ENCODE assay signal across 12 mouse cellular contexts in genomic region chr15:75019446-75019845, GRCm38 (mm10). TPM values are rescaled to one million over a fixed set of nuclear protein-coding genes. Genes with fewer than 3 reads are reported as not detected.
A peak's percentile ranks its signal among the peaks of the same experiment; 100 is the strongest.
DNase-seq lines count a peak whose midpoint lies in the region; ATAC-seq and TF ChIP-seq lines count a peak whose summit lies in the region.
"Not testable (repeated sequence)": the region's sequence is repeated elsewhere in the genome, so short reads cannot be mapped to it uniquely, and the experiment has no call there.
"Had no signal": no experiment of that assay in that cellular context is flagged by ENCODE, and none has a peak within 500 bp of the region (broad histone marks: within the 10 kb centered on the region; RNA-seq: fewer than 3 reads in every experiment).

No protein-coding gene starts in this region.

- H3K4me2 ChIP-seq in kidney, embryonic 15.5 days, result not testable (repeated sequence)

- peak; percentile 76 for TF ChIP-seq CTCF in Patski (IDR thresholded peaks at IDR 0.05)
- peak; percentile 84 for TF ChIP-seq CTCF in cerebellum, adult 2 months (IDR thresholded peaks at IDR 0.05; ENCODE audit: borderline replicate concordance, insufficient read depth, low read depth, low read length)
- 0 out of 2 replicates have a peak, but pooled peaks have one; percentile 36 for TF ChIP-seq CTCF in olfactory bulb, adult 2 months (IDR thresholded peaks at IDR 0.05; ENCODE audit: insufficient read depth, low read depth, low read length)

- POLR2A ChIA-PET in Patski (lab: Charles Lee), result not testable (repeated sequence)

- H3K9ac ChIP-seq in kidney, embryonic 15.5 days, result not testable (repeated sequence)

- ATAC-seq in Patski, result not testable (repeated sequence)
- ATAC-seq in erythroblast, adult 5-6 weeks (replicated peaks; ENCODE audit: low FRiP score, poor library complexity, severe bottlenecking), result peak; percentile 95
- peak; percentile 46; the same call in 1 of the 2 replicates for ATAC-seq in kidney, embryonic 15.5 days (replicated peaks; ENCODE audit: low FRiP score)
- ATAC-seq in megakaryocyte-erythroid progenitor cell, adult 5-6 weeks (replicated peaks; ENCODE audit: low FRiP score, low TSS enrichment, poor library complexity, severe bottlenecking), result peak; percentile 89

- in situ Hi-C loops in Patski (cut with MboI; ENCODE audit: low pct_unique_long_range_greater_than_20kb), result loop anchor here (10.0 kb wide), 1 partner anchor 75 kb away; no protein-coding TSS in a partner anchor

- H3K4me1 ChIP-seq in cerebellum, adult 2 months (ENCODE audit: control insufficient read depth, insufficient read depth, low read length); hindbrain, embryonic 10.5 days (replicated peaks); kidney, embryonic 15.5 days; olfactory bulb, adult 2 months (ENCODE audit: control insufficient read depth, insufficient read depth, low read length): not testable (repeated sequence)

- not testable (repeated sequence) for H3K27ac ChIP-seq in cerebellum, adult 2 months (ENCODE audit: insufficient read depth, low read length); hindbrain, embryonic 10.5 days; kidney, embryonic 15.5 days; olfactory bulb, adult 2 months (ENCODE audit: insufficient read depth, low read depth, low read length)

- CTCF ChIA-PET in Patski (lab: Charles Lee), result not testable (repeated sequence)

- not testable (repeated sequence) for H3K36me3 ChIP-seq in hindbrain, embryonic 10.5 days; kidney, embryonic 15.5 days

- not testable (repeated sequence) for TF ChIP-seq POLR2A in cerebellum, adult 2 months (IDR thresholded peaks at IDR 0.05; ENCODE audit: borderline replicate concordance, insufficient read depth, low read length); olfactory bulb, adult 2 months (IDR thresholded peaks at IDR 0.05; ENCODE audit: insufficient read depth, low read depth, low read length)

- DNase-seq in 416B (ENCODE audit: low read depth), result peak; percentile 73
- DNase-seq in Patski (ENCODE audit: low read depth, low spot score), result not testable (repeated sequence)
- DNase-seq in cerebellum, adult 2 months, result peak; percentile 2 to 14
- DNase-seq in hindbrain, embryonic 10.5 days (ENCODE audit: low spot score), result peak; percentile 15

- not testable (repeated sequence) for H3K4me3 ChIP-seq in cerebellum, adult 2 months (replicated peaks; ENCODE audit: insufficient read depth, low read depth, low read length); hindbrain, embryonic 10.5 days; kidney, embryonic 15.5 days (replicated peaks); olfactory bulb, adult 2 months (ENCODE audit: insufficient read depth, low read depth, low read length)

- WGBS in cerebellum, adult 2 months, result 48% methylated on average over 2 of the region's 2 CpGs
- 48% methylated on average over 2 of the region's 2 CpGs for WGBS in hindbrain, embryonic 10.5 days
- 46% methylated on average over 2 of the region's 2 CpGs for WGBS in kidney, embryonic 15.5 days
- 42% methylated on average over 2 of the region's 2 CpGs for WGBS in olfactory bulb, adult 2 months

- not testable (repeated sequence) for H3K27me3 ChIP-seq in Patski; cerebellum, adult 2 months (ENCODE audit: control insufficient read depth, insufficient read depth, low read length); hindbrain, embryonic 10.5 days (ENCODE audit: insufficient read depth, poor library complexity, severe bottlenecking); kidney, embryonic 15.5 days

- not testable (repeated sequence) for H3K9me3 ChIP-seq in hindbrain, embryonic 10.5 days; kidney, embryonic 15.5 days (replicated peaks)

RNA-seq across cellular contexts. Expression of gene Ly6a, which starts 21.6 kb away (rescaled TPM):
- 444 TPM for polyA plus RNA-seq in Patski (2021)
- polyA plus RNA-seq in cerebellum, adult 2 months (2012; rRNA removed), result 58.7 and 65.5 TPM in 2 replicates
- total RNA-seq in erythroblast, adult 5-6 weeks (2015; ENCODE audit: low replicate concordance), result 1.3 and 5.4 TPM in 2 replicates
- 3.6 TPM in 1 of 2 replicates, not detected in the other for total RNA-seq in erythroblast, adult 5-6 weeks (2017; ENCODE audit: low replicate concordance)
- 0.27 TPM in 1 of 2 replicates, not detected in the other for polyA plus RNA-seq in hindbrain, embryonic 10.5 days (2016; fragmentation: Nextera tagmentation; extraction: Ambion mirVana)
- 441 and 455 TPM in 2 replicates for polyA plus RNA-seq in kidney, embryonic 15.5 days (2015; fragmentation: Nextera tagmentation; extraction: Ambion mirVana)
- 1.4 TPM in 1 of 2 replicates, not detected in the other for total RNA-seq in megakaryocyte-erythroid progenitor cell, adult 5-6 weeks (2014; fragmentation: Nextera tagmentation)
- not detected in 2 replicates for total RNA-seq in megakaryocyte-erythroid progenitor cell, adult 5-6 weeks (2017)
- polyA plus RNA-seq in olfactory bulb, adult 2 months (2012; ENCODE audit: insufficient read depth, insufficient read length, low replicate concordance, missing spikeins), result not detected in 2 replicates

RNA-seq across cellular contexts. Expression of gene Ly6c1, which starts 29.2 kb away (rescaled TPM):
- 106 TPM for polyA plus RNA-seq in Patski (2021)
- polyA plus RNA-seq in cerebellum, adult 2 months (2012; rRNA removed), result 161 and 174 TPM in 2 replicates
- total RNA-seq in erythroblast, adult 5-6 weeks (2015; ENCODE audit: low replicate concordance), result not detected in 2 replicates
- total RNA-seq in erythroblast, adult 5-6 weeks (2017; ENCODE audit: low replicate concordance), result not detected in 2 replicates
- 0.84 and 1.5 TPM in 2 replicates for polyA plus RNA-seq in hindbrain, embryonic 10.5 days (2016; fragmentation: Nextera tagmentation; extraction: Ambion mirVana)
- 12.1 and 13.0 TPM in 2 replicates for polyA plus RNA-seq in kidney, embryonic 15.5 days (2015; fragmentation: Nextera tagmentation; extraction: Ambion mirVana)
- total RNA-seq in megakaryocyte-erythroid progenitor cell, adult 5-6 weeks (2014; fragmentation: Nextera tagmentation), result not detected in 2 replicates
- not detected in 2 replicates for total RNA-seq in megakaryocyte-erythroid progenitor cell, adult 5-6 weeks (2017)
- not detected in 2 replicates for polyA plus RNA-seq in olfactory bulb, adult 2 months (2012; ENCODE audit: insufficient read depth, insufficient read length, low replicate concordance, missing spikeins)
- polyA plus RNA-seq: liver, embryonic 11.5 days had no signal

RNA-seq across cellular contexts. Expression of gene Ly6i, which starts 36.2 kb away (rescaled TPM):
- polyA plus RNA-seq in Patski (2021), result 7.0 TPM
- 0.13 TPM in 1 of 2 replicates, not detected in the other for polyA plus RNA-seq in cerebellum, adult 2 months (2012; rRNA removed)
- total RNA-seq in erythroblast, adult 5-6 weeks (2015; ENCODE audit: low replicate concordance), result 1.5 and 1.7 TPM in 2 replicates
- total RNA-seq in erythroblast, adult 5-6 weeks (2017; ENCODE audit: low replicate concordance), result 7.8 TPM in 1 of 2 replicates, not detected in the other
- not detected in 2 replicates for polyA plus RNA-seq in hindbrain, embryonic 10.5 days (2016; fragmentation: Nextera tagmentation; extraction: Ambion mirVana)
- polyA plus RNA-seq in kidney, embryonic 15.5 days (2015; fragmentation: Nextera tagmentation; extraction: Ambion mirVana), result 0.28 and 0.44 TPM in 2 replicates
- total RNA-seq in megakaryocyte-erythroid progenitor cell, adult 5-6 weeks (2014; fragmentation: Nextera tagmentation), result not detected in 2 replicates
- not detected in 2 replicates for total RNA-seq in megakaryocyte-erythroid progenitor cell, adult 5-6 weeks (2017)
- polyA plus RNA-seq in olfactory bulb, adult 2 months (2012; ENCODE audit: insufficient read depth, insufficient read length, low replicate concordance, missing spikeins), result not detected in 2 replicates
- polyA plus RNA-seq: embryonic facial prominence, embryonic 13.5 days; heart, embryonic 14.5 days; liver, embryonic 11.5 days; midbrain, embryonic 16.5 days had no signal
